Mouse (Mus musculus) bone marrow macrophage, adult 2 months (primary cell): ENCODE measurements around the gene Bdnf.

Source experiments
- CTCF ChIP-seq: IDR thresholded peaks from 2 replicates; pipeline ENCODE4 v1.5.1; 2012; ENCODE audit warnings: low read depth, mild to moderate bottlenecking, low read length, moderate library complexity
- POLR2A ChIP-seq: IDR thresholded peaks from 2 replicates; pipeline ENCODE4 v1.6.1; 2012; ENCODE audit warnings: mild to moderate bottlenecking, low read depth, low read length, borderline replicate concordance

DNA sequence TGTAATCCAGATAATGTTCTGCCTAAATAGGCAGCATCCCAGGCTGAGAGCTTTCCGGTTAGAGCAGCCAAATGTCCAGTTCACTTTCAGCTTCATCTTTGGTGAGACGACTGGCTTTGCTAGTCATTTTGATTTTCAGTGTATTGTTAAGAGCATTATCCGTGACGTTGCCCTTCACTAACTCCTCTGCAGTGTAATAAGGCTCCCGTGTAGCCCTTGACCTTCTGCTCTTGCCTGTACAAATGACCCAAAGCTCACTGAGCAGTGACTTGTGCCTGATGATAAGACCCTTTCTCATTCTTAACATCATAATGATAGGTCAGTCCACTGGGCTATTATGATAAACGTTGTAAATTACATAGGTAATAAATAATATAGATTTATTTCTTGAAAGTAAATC lies 101.9 kb downstream of the Bdnf start:
- no peak for TF ChIP-seq CTCF
- no peak for TF ChIP-seq POLR2A
